ENCODE assay signal across 8 mouse cellular contexts in the genomic region with DNA sequence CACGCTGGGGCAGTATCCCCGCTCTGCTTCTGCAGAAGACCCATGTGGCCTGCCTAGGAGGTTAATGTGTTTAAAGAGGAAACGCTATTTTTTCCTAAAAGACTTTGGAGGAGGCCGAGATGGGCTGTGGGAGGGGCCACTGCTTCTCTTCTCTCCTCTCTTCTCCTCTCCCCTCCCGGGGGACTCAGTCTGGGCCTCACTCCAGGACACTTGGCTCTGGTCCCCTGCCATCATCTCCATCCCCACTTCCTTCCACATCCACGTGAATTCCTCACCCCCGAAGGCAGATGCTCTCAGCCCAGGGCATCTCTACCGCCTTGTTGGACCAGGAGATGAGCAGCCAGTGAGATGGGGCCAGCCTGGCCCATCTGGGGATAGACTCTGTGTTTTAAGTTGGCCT.
DNase-seq lines count a peak whose midpoint lies in the region; ATAC-seq and TF ChIP-seq lines count a peak whose summit lies in the region.

No protein-coding gene starts in this region.

- intact Hi-C loops in heart, postnatal 14 days (cut with DNase I) = no loop called here

- ATAC-seq in midbrain, postnatal 0 days (ENCODE audit: low FRiP score) = no peak
- no peak for ATAC-seq in midbrain, embryonic 15.5 days (replicated peaks)
- ATAC-seq in hindbrain, embryonic 12.5 days (ENCODE audit: low FRiP score) = no peak

- no peak overlapping the region for H3K9ac ChIP-seq in midbrain, postnatal 0 days (replicated peaks; ENCODE audit: low read length, poor library complexity, severe bottlenecking)
- no peak overlapping the region for H3K9ac ChIP-seq in midbrain, embryonic 15.5 days
- H3K9ac ChIP-seq in hindbrain, embryonic 12.5 days = no peak overlapping the region

- H3K9me3 ChIP-seq in midbrain, postnatal 0 days (ENCODE audit: low read length) = no peaks in the 10 kb centered on the region
- H3K9me3 ChIP-seq in midbrain, embryonic 15.5 days = no peaks in the 10 kb centered on the region
- no peaks in the 10 kb centered on the region for H3K9me3 ChIP-seq in hindbrain, embryonic 12.5 days (replicated peaks)

- TF ChIP-seq CTCF in midbrain, postnatal 0 days (IDR thresholded peaks at IDR 0.05) = no peak

- H3K4me3 ChIP-seq in midbrain, postnatal 0 days (ENCODE audit: low read depth, low read length) = no peak overlapping the region
- no peak overlapping the region for H3K4me3 ChIP-seq in midbrain, embryonic 15.5 days
- no peak overlapping the region for H3K4me3 ChIP-seq in hindbrain, embryonic 12.5 days

- H3K4me2 ChIP-seq in midbrain, postnatal 0 days (ENCODE audit: low read depth, low read length, poor library complexity, severe bottlenecking) = no peak overlapping the region
- H3K4me2 ChIP-seq in midbrain, embryonic 15.5 days = no peak overlapping the region
- H3K4me2 ChIP-seq in hindbrain, embryonic 12.5 days (replicated peaks) = no peak overlapping the region

- DNase-seq in adrenal gland, postnatal 14 days = peak; percentile 41
- DNase-seq in adrenal gland, adult 18-20 months (ENCODE audit: low spot score in 2 of 2) = no peak
- DNase-seq in midbrain, postnatal 0 days (ENCODE audit: low spot score) = peak; percentile 34
- peak; percentile 71 to 79 for DNase-seq in heart, postnatal 14 days
- DNase-seq in lung, postnatal 10 days = peak; percentile 89
- DNase-seq in embryo, embryonic 10 days (ENCODE audit: low spot score) = no peak

- 64% methylated on average over 8 of the region's 8 CpGs for WGBS in midbrain, postnatal 0 days
- WGBS in midbrain, embryonic 15.5 days = 68% methylated on average over 8 of the region's 8 CpGs
- 69% methylated on average over 8 of the region's 8 CpGs for WGBS in hindbrain, embryonic 12.5 days

- H3K27ac ChIP-seq in midbrain, postnatal 0 days (ENCODE audit: low read depth, low read length) = no peak overlapping the region
- H3K27ac ChIP-seq in midbrain, embryonic 15.5 days = no peak overlapping the region
- H3K27ac ChIP-seq in hindbrain, embryonic 12.5 days = no peak overlapping the region

- H3K4me1 ChIP-seq in midbrain, postnatal 0 days (ENCODE audit: insufficient read depth, low read length) = peaks cover 8% of the 10 kb centered on the region; the same call in 1 of the 2 replicates
- peaks cover 11% of the 10 kb centered on the region; the same call in 1 of the 2 replicates for H3K4me1 ChIP-seq in midbrain, embryonic 15.5 days
- peaks cover 16% of the 10 kb centered on the region for H3K4me1 ChIP-seq in hindbrain, embryonic 12.5 days

- no peaks in the 10 kb centered on the region for H3K36me3 ChIP-seq in midbrain, postnatal 0 days (ENCODE audit: insufficient read depth, low read length)
- no peaks in the 10 kb centered on the region for H3K36me3 ChIP-seq in midbrain, embryonic 15.5 days (replicated peaks)
- H3K36me3 ChIP-seq in hindbrain, embryonic 12.5 days = no peaks in the 10 kb centered on the region

- H3K27me3 ChIP-seq in midbrain, postnatal 0 days (ENCODE audit: insufficient read depth, low read length) = no peaks in the 10 kb centered on the region
- no peaks in the 10 kb centered on the region for H3K27me3 ChIP-seq in midbrain, embryonic 15.5 days (replicated peaks)
- H3K27me3 ChIP-seq in hindbrain, embryonic 12.5 days = no peaks in the 10 kb centered on the region

Comparison
In these comparisons a context has a peak if more than half of its experiments do, and no peak if none do; other contexts are left out.
1. DNase-seq: peak in adrenal gland, postnatal 14 days (single experiment), midbrain, postnatal 0 days (single experiment), heart, postnatal 14 days (2 of 2) and lung, postnatal 10 days (single experiment); none in adrenal gland, adult 18-20 months (0 of 2) and embryo, embryonic 10 days (single experiment).